Mouse (Mus musculus): ENCODE data around the gene Adarb1.

- no peak for TF ChIP-seq CTCF (IDR thresholded peaks at IDR 0.05; ENCODE audit: low read depth)
- no peak for TF ChIP-seq EP300 (optimal IDR thresholded peaks at IDR 0.05)
These were observed 20.0 kb upstream of the Adarb1 start for GRCm38 (mm10) chr10:77438021-77438420.

Measured in stomach, postnatal 0 days (tissue).